Mouse (Mus musculus) layer of hippocampus, adult 9-10 months (tissue): Measurements from ENCODE around the gene Adamts18.

Experiments used
- DNase-seq: peaks from one replicate; pipeline ENCODE4 v3.0.0; 2022; ENCODE audit warnings: low spot score

Adamts18 gene

DNA sequence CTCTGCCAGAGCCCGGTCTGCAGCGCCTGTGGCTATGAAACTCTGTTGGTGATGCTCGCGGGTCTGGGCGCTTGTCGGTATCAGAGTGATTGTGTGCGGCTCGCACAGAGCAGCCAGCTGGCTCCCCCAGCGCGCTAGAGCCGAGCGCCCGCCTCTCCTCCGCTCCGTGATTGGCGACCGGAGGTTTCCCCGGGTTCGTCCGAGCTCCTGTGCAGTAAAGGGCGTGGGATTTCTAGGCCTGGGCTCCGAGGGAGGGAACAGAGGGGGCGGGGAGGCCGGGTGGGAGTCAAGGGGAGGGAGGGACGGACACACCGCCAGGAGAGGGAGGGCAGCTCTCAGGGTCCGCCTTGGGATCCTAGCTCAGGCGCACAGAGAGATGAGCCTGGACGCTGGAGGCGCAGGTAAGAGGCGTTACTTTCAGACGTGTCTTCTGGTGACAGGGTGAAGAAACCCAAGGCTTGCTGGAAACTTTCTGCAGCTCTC lies at the start of gene Adamts18:
Adamts18 (minus strand) TSS at position 86 of the 483 bp plus-strand sequence.
- no peak for DNase-seq

DNA sequence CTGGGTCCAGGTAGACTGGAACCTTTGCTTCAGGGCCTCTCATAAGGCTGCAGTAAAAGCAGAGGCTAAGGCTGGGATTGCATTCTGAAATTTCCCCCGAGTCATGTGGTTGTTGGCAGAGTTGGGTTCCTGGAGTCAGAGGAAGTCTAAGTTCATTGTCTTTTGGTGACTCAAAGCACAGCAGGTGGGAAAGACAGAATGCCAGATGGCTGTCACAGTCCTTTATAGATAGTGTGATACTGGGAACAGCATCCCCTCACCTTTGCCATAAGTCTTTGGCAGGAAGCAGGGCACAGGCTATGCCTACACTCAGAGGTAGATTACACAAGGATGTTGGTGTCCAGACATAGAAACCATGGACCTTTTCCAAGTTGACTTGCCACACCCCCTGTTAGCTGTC lies 47.9 kb upstream of the Adamts18 start:
- no peak for DNase-seq

DNA sequence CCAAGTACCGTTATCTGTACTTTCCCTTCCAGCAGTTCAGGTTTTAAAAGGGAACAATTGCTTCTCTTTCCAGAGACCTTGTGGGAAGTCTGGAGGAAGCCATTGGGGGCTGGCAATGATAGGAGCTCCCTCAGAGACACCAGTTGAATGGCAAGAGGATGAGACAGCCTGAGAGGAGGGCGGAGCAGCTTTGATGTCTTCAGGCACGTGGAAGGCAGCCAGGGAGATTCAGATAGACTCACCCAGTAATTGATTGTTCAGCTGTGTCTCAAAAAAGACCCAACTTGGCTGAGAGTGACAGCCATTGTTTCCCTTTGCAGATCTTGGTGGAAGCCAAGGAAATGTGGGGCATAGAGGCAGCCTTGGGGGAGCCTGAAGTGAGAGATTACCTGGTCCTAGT lies 42.8 kb upstream of the Adamts18 start:
- no peak for DNase-seq

GRCm38 (mm10) chr8:113886509-113886908 lies 38.0 kb upstream of the Adamts18 start:
- DNase-seq, result no peak

DNA sequence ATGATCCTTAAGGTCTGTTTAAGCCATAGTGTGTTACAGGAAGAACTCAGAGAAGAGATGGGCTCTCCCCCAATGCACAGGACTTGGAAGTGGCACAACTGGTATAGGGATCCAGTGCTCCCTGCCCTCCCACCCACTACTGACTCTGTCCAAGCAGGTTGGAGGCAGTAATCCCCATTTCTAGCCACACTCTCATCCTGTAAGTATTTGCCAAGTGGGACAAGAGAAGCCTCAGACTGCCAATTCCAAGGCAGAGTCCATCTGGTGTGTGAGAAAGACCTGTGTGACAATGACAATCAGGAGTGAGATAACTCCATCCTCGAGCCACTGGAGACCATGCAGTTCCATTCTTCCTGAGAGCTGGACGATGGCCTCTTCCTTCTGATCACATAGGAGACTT lies 36.6 kb upstream of the Adamts18 start:
- DNase-seq, result no peak

- DNase-seq, result no peak
These were observed 35.5 kb upstream of the Adamts18 start for GRCm38 (mm10) chr8:113883994-113884393.

DNA sequence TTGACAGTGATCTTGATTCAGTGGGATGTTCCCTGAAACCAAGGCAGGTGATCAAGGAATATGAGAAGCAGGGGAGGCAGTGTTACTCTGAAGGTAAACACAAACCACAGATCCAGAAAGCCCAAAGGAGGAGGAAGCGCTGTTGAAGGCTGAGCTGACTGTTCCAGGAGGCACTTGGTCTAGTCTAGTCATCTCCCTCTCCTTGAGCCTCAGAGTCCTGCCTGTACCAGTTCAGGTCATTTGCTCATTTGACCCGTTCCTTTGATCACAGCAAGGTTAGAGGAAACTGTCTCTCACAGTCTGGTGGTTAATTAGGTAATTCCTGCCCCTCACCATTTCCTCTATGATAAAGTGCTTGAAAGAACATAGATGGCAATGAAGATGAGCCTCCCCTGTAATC lies 34.0 kb upstream of the Adamts18 start:
- DNase-seq, result no peak

DNA sequence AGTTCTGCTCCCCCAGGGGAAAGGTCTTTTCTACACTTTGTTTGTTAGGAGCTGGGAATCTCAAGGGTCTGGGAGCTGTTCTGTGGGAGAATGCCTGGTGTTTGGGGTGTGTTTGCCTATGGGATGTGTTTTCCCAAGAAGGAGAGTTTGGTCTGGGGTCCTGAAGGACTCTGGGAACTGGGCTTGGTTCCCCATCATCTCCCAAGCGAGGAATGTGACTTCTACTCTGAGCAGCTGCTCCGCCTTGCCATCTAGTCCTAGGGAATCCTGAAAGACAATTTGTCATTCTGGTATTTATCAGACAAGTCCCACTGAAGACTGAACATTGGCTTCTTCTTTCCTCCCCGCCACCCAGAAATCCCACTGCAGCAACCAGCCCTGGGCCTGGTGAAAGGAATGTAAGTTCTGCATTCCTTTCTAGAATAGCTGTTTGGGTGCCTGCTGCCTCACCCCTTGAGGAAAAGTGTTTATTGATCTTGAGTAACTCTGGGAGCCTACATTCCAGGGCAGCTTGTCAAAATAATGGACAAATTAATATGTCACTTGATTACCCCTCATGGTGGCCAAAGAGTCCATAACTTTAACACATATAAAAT lies 30.0 kb upstream of the Adamts18 start:
- no peak for DNase-seq

DNA sequence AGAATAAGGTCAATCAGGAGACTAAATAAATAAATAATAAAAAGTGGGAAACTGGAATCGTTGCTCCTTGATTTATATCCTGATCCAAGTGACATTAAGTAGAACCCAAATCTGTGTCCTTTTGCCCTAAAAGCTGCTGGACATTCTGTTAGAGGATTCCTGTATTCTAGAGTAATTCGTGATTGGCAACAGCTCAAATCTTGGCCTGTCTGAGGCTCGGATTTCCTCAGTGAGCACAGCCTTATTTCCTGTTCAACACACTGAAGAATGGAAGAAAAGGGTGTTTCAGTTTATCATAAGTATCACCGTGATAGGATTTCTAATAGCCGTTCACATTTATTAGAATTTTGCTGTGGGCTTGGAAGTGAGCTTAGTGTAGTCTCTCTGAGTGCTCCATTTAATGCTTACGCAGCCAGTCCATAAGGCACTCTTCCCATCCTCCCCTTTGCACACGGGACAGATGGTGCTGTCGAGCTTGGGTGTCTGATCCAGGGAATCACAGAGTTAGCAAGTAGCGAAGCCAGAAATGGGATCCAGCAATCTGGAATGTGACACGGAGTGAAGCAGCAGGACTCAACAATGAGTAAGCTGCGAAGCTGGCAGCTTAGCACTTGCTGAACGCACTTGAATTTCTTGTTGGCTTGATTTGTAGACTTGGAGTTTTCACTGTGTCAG lies 25.0 kb upstream of the Adamts18 start:
- DNase-seq, result peak; percentile 73

DNA sequence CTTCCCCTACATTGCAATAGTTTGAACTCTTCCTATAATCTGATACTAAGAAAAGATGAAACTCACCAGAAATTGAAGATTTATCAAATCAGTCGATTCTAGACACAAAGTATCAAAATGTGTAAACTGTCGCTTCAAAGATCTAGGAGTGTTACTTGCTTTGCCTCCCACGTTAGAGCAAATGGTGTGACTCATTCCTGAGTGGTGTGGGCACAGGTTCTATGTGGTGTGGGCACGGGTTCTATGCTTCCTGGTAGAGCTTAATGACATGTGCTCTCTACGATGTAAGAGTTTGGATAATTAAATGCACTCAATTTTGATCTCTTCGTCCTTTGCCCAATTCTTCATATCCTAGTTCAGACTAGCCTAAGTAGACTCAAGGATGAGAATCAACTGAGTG lies 23.9 kb upstream of the Adamts18 start:
- DNase-seq, result no peak

DNA sequence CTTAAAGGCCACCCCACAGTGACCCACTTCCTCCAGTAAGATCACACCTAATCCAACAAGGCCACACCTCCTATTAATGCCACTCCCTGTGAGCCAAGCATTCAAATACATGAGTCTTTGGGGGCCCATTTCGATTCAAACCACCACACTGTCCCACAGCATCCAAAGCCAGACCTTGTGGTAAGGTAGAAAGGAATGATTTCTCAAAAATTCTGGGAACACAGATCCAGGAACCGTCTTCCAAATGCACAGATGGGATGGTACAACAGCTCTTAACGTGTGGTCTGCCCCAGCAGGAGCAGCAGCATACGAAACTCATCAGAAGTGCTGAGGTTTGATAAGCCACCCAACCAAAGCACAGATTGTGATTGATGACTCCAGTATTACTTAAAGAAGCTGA lies 18.0 kb upstream of the Adamts18 start:
- no peak for DNase-seq

DNA sequence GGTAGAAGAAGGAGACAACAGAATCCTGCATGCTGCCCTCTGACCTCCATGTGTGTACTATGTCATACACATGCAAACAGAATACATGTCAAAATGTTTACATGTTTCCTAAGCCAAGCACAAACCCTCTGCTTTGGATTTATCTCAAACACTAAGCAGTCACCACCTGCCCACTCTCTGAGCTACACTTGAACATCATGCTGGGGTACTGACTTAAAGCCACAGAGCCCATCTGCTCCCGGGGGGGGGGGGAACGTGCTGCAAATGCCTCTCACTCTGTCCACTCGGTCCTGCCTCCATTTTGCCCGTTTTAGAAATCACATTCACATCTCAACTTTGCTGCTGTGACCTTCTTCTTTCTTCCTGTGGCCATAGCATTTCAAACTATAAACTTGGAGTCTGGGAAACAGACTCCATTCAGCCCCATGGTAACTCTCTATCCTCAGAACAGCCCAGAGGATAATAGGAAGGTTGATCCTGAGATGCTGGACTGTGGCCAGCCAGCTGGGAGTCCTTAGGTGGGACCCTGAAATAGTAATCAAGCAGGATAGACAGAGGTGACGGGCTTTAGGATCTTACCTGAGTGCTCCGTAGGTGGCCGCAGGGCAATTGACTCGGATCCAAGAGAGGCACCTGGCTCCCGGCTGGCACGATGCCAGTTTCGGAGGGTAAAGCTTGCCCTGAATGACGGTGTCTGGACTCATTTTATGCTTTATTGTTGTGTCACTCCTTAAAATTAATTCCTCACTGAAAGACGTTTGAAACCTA lies 17.0 kb upstream of the Adamts18 start:
- DNase-seq, result no peak

- DNase-seq, result no peak
These were observed 11.5 kb upstream of the Adamts18 start for GRCm38 (mm10) chr8:113859890-113860683.

GRCm38 (mm10) chr8:113858801-113859200 lies 10.3 kb upstream of the Adamts18 start:
- no peak for DNase-seq

- DNase-seq, result no peak
These were observed 6.2 kb upstream of the Adamts18 start for GRCm38 (mm10) chr8:113854622-113855293.

DNA sequence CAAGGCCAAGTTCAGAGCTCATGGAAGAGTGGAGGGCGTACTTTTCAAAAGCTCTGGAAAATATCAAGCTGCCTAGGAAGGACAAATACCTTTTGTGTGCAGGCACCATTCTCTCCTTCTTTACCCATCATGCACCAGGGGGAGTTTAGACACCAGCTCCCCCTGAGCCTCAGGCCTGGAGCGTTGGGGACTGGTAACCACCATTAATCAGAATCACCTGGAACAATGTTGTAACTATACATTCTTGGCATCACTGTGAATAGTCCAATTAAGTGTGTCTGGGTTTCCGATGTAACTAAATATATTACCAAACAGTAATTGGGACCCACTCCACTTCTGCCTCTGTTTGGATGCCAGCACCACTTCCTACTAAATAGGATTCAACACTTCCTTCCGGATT lies 5.2 kb upstream of the Adamts18 start:
- no peak for DNase-seq

- no peak for DNase-seq
These were observed 3.1 kb upstream of the Adamts18 start for GRCm38 (mm10) chr8:113851655-113852054.

- DNase-seq, result no peak
These were observed 371 bp downstream of the Adamts18 start for GRCm38 (mm10) chr8:113848081-113848652.

DNA sequence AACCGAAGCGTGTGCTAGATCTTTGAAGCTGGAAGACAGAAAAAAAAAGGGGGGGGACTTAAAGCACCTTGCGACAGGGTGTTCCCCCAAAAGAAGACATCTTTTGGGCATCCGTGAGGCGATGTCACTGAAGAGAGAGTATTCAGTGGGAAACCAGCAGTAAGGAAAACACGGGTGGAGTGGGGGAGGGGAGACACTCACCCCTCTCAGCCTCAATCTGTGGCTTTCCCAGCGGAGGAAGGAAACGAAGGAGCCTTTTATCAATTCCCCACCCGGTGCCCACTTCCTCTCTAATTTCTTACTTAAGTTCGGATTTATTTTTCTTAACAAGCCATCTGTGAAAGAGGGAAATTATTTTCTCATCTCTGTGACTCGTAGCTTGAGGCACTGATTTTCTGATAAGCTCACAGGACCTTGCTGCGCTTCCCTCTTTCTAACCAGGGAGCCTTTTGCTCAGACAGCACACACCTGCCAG lies 895 bp downstream of the Adamts18 start:
- no peak for DNase-seq

DNA sequence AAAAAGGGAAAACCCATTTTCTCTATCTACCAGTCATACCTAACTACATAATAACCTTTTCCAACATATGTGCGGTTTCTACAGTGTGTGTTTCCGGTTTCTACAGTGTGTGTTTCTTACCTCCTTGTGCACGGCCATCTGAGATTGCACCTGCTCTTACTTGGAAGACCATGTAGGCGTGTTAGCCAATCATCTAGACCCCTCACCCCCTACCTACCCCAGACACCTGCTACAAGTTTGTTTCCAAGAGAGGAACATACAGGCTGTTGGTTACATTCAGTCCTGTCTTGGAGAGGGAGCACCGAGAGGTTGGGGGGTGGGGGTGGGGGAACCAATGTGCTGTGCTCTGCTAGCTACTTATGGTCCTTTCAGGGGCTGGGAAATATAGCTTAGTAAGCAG lies 1.9 kb downstream of the Adamts18 start:
- DNase-seq, result no peak

DNA sequence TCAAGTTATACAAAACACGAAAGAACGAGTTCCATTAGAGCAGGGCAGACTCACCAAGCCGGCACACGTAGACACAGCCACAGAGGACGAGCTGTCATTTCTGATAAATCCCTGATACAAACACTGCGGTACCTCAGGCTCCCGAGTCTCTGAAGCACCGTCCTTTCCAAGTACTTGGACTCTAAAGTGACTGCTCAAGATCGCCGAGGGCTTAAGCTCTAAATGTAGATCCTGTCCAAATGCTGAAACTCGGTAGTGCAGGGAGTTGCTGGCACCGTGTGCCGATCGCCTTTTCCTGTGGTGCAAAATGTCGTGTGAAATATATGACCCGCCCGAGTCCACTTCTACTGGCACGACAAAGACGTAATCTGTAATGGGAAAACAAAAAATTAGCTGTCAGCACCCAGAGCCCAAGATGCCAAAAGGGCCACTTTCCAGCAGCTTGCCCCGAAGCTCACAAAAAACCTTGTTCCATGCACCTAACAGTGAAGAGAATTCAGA lies 3.7 kb downstream of the Adamts18 start:
- DNase-seq, result no peak
